8 mouse cellular contexts compared by ENCODE assay signal in genomic region chr5:138117199-138118015, GRCm38 (mm10). TPM values are rescaled to one million over a fixed set of nuclear protein-coding genes. Genes with fewer than 3 reads are reported as not detected.
DNase-seq lines count a peak whose midpoint lies in the region; ATAC-seq and TF ChIP-seq lines count a peak whose summit lies in the region.

No protein-coding gene starts in this region.

- H3K79me3 ChIP-seq in C2C12 (ENCODE audit: low read depth), result peaks cover 20% of the 10 kb centered on the region

- H3K4me1 ChIP-seq in cerebellum, adult 2 months (ENCODE audit: control insufficient read depth, insufficient read depth, low read length), result no peaks in the 10 kb centered on the region
- peaks cover 11% of the 10 kb centered on the region; the same call in 1 of the 2 replicates for H3K4me1 ChIP-seq in embryonic facial prominence, embryonic 14.5 days (ENCODE audit: control insufficient read depth, insufficient read depth, low read length)
- peaks cover 11% of the 10 kb centered on the region; the same call in 1 of the 2 replicates for H3K4me1 ChIP-seq in intestine, embryonic 16.5 days (ENCODE audit: control insufficient read depth, insufficient read depth, low read length)
- H3K4me1 ChIP-seq in neural tube, embryonic 13.5 days (replicated peaks), result peaks cover 27% of the 10 kb centered on the region

- WGBS in cerebellum, adult 2 months, result 3% methylated on average over 16 of the region's 16 CpGs
- 4% methylated on average over 16 of the region's 16 CpGs for WGBS in embryonic facial prominence, embryonic 14.5 days
- WGBS in intestine, embryonic 16.5 days, result 6% methylated on average over 16 of the region's 16 CpGs
- WGBS in neural tube, embryonic 13.5 days, result 11% methylated on average over 16 of the region's 16 CpGs

- no peaks in the 10 kb centered on the region for H3K27me3 ChIP-seq in cerebellum, adult 2 months (ENCODE audit: control insufficient read depth, insufficient read depth, low read length)
- H3K27me3 ChIP-seq in C2C12 (ENCODE audit: control insufficient read depth, insufficient read depth, insufficient read length), result no peaks in the 10 kb centered on the region
- no peaks in the 10 kb centered on the region for H3K27me3 ChIP-seq in embryonic facial prominence, embryonic 14.5 days (replicated peaks; ENCODE audit: control insufficient read depth, insufficient read depth, low read length)
- no peaks in the 10 kb centered on the region for H3K27me3 ChIP-seq in intestine, embryonic 16.5 days (replicated peaks; ENCODE audit: control insufficient read depth, insufficient read depth, low read length)
- no peaks in the 10 kb centered on the region for H3K27me3 ChIP-seq in neural tube, embryonic 13.5 days

- H3K9me3 ChIP-seq in embryonic facial prominence, embryonic 14.5 days (ENCODE audit: control insufficient read depth, low read length), result no peaks in the 10 kb centered on the region
- no peaks in the 10 kb centered on the region for H3K9me3 ChIP-seq in intestine, embryonic 16.5 days (ENCODE audit: control insufficient read depth, low read length)
- no peaks in the 10 kb centered on the region for H3K9me3 ChIP-seq in neural tube, embryonic 13.5 days

- no peaks in the 10 kb centered on the region for H3K36me3 ChIP-seq in C2C12 (ENCODE audit: control insufficient read depth, insufficient read depth)
- peaks cover 13% of the 10 kb centered on the region; the same call in 1 of the 2 replicates for H3K36me3 ChIP-seq in embryonic facial prominence, embryonic 14.5 days (ENCODE audit: control insufficient read depth, insufficient read depth, low read length)
- H3K36me3 ChIP-seq in intestine, embryonic 16.5 days (ENCODE audit: control insufficient read depth, insufficient read depth, low read length), result no peaks in the 10 kb centered on the region; the same call in 1 of the 2 replicates
- H3K36me3 ChIP-seq in neural tube, embryonic 13.5 days, result peaks cover 21% of the 10 kb centered on the region

- peak; percentile 32; the same call in 1 of the 2 replicates for ATAC-seq in embryonic facial prominence, embryonic 14.5 days (ENCODE audit: low read depth)
- peak; percentile 50 for ATAC-seq in intestine, embryonic 16.5 days
- ATAC-seq in neural tube, embryonic 13.5 days (ENCODE audit: low read depth), result peak; percentile 66

- no peak for TF ChIP-seq CTCF in cerebellum, adult 2 months (IDR thresholded peaks at IDR 0.05; ENCODE audit: borderline replicate concordance, insufficient read depth, low read depth, low read length)
- TF ChIP-seq CTCF in C2C12 (IDR thresholded peaks at IDR 0.05; ENCODE audit: control insufficient read depth, insufficient read depth, insufficient read length), result no peak

- TF ChIP-seq POLR2A in cerebellum, adult 2 months (IDR thresholded peaks at IDR 0.05; ENCODE audit: borderline replicate concordance, insufficient read depth, low read length), result no peak

- peak overlapping the region; percentile 45 for H3K27ac ChIP-seq in cerebellum, adult 2 months (ENCODE audit: insufficient read depth, low read length)
- peak overlapping the region; percentile 95 for H3K27ac ChIP-seq in embryonic facial prominence, embryonic 14.5 days (replicated peaks; ENCODE audit: low read depth, low read length)
- peak overlapping the region; percentile 88 for H3K27ac ChIP-seq in intestine, embryonic 16.5 days (ENCODE audit: low read length)
- peak overlapping the region; percentile 92 for H3K27ac ChIP-seq in neural tube, embryonic 13.5 days (replicated peaks)

- peak overlapping the region; percentile 72 for H3K9ac ChIP-seq in embryonic facial prominence, embryonic 14.5 days (ENCODE audit: low read depth, low read length)
- H3K9ac ChIP-seq in intestine, embryonic 16.5 days (ENCODE audit: low read depth, low read length), result peak overlapping the region; percentile 71
- peak overlapping the region; percentile 85 for H3K9ac ChIP-seq in neural tube, embryonic 13.5 days

- peak overlapping the region; percentile 70 for H3ac ChIP-seq in C2C12 (ENCODE audit: control insufficient read depth, insufficient read length, low read depth)

- peak overlapping the region; percentile 65 for H3K4me2 ChIP-seq in embryonic facial prominence, embryonic 14.5 days (ENCODE audit: low read depth, low read length)
- peak overlapping the region; percentile 58 for H3K4me2 ChIP-seq in intestine, embryonic 16.5 days (ENCODE audit: low read depth, low read length)
- peak overlapping the region; percentile 71 for H3K4me2 ChIP-seq in neural tube, embryonic 13.5 days

- H3K4me3 ChIP-seq in cerebellum, adult 2 months (replicated peaks; ENCODE audit: insufficient read depth, low read depth, low read length), result peak overlapping the region; percentile 97
- H3K4me3 ChIP-seq in C2C12 (ENCODE audit: insufficient read depth, poor library complexity, severe bottlenecking), result peak overlapping the region; percentile 48
- H3K4me3 ChIP-seq in embryonic facial prominence, embryonic 14.5 days (ENCODE audit: low read depth, low read length), result peak overlapping the region; percentile 50
- H3K4me3 ChIP-seq in intestine, embryonic 16.5 days (ENCODE audit: low read length), result peak overlapping the region; percentile 59
- H3K4me3 ChIP-seq in neural tube, embryonic 13.5 days, result peak overlapping the region; percentile 66

- peaks cover 32% of the 10 kb centered on the region for H3K79me2 ChIP-seq in C2C12 (ENCODE audit: control insufficient read depth, insufficient read depth)

- no peak for DNase-seq in cerebellum, adult 2 months
- no peak for DNase-seq in cerebellum, adult 11 months
- no peak for DNase-seq in embryonic facial prominence, embryonic 14.5 days (ENCODE audit: low spot score)
- DNase-seq in thymus, postnatal 10 days (ENCODE audit: low spot score in 2 of 2), result no peak
- DNase-seq in yolk sac, embryonic 10.5 days (ENCODE audit: low spot score), result no peak

TF ChIP-seq in C2C12, 6 proteins besides CTCF, POLR2A, EP300 and RAD21:
- TF ChIP-seq USF1 (IDR thresholded peaks at IDR 0.05; ENCODE audit: low read depth) (no peak), CEBPB (IDR thresholded peaks at IDR 0.05; ENCODE audit: low read depth) (no peak), MYOD1 (IDR thresholded peaks at IDR 0.05; ENCODE audit: control insufficient read depth, insufficient read length, low read depth) (no peak), FOSL1 (IDR thresholded peaks at IDR 0.05; ENCODE audit: insufficient read depth, low read length, poor library complexity, severe bottlenecking) (no peak), MYOG (IDR thresholded peaks at IDR 0.05; ENCODE audit: control insufficient read depth, extremely low read depth, insufficient read length) (no peak), MAX (IDR thresholded peaks at IDR 0.05) (no peak)

RNA-seq across cellular contexts. Expression of gene Zscan21, which starts 0.7 kb away (rescaled TPM):
- polyA plus RNA-seq in cerebellum, adult 2 months (2012; rRNA removed), result 19.0 and 19.2 TPM in 2 replicates
- 8.5 TPM for polyA plus RNA-seq in C2C12 (2012; fragmentation: generic; extraction: Trizol)
- 52.8 and 63.5 TPM in 2 replicates for polyA plus RNA-seq in embryonic facial prominence, embryonic 14.5 days (2014; fragmentation: Nextera tagmentation; extraction: Ambion mirVana)
- 40.8 and 44.2 TPM in 2 replicates for polyA plus RNA-seq in intestine, embryonic 16.5 days (2015; fragmentation: Nextera tagmentation; extraction: Ambion mirVana)
- 96.3 and 98.2 TPM in 2 replicates for polyA plus RNA-seq in neural tube, embryonic 13.5 days (2015; fragmentation: Nextera tagmentation; extraction: Ambion mirVana)

RNA-seq across cellular contexts. Expression of gene Zkscan1, which starts 32.5 kb away (rescaled TPM):
- 16.8 and 17.4 TPM in 2 replicates for polyA plus RNA-seq in cerebellum, adult 2 months (2012; rRNA removed)
- polyA plus RNA-seq in C2C12 (2012; fragmentation: generic; extraction: Trizol), result 3.7 TPM
- polyA plus RNA-seq in embryonic facial prominence, embryonic 14.5 days (2014; fragmentation: Nextera tagmentation; extraction: Ambion mirVana), result 23.5 and 25.8 TPM in 2 replicates
- polyA plus RNA-seq in intestine, embryonic 16.5 days (2015; fragmentation: Nextera tagmentation; extraction: Ambion mirVana), result 11.1 and 12.3 TPM in 2 replicates
- polyA plus RNA-seq in neural tube, embryonic 13.5 days (2015; fragmentation: Nextera tagmentation; extraction: Ambion mirVana), result 26.1 and 26.5 TPM in 2 replicates

RNA-seq across cellular contexts. Expression of gene Zfp113, which starts 38.1 kb away (rescaled TPM):
- polyA plus RNA-seq in cerebellum, adult 2 months (2012; rRNA removed), result 3.8 and 4.2 TPM in 2 replicates
- polyA plus RNA-seq in C2C12 (2012; fragmentation: generic; extraction: Trizol), result 1.9 TPM
- polyA plus RNA-seq in embryonic facial prominence, embryonic 14.5 days (2014; fragmentation: Nextera tagmentation; extraction: Ambion mirVana), result 11.6 and 13.4 TPM in 2 replicates
- polyA plus RNA-seq in intestine, embryonic 16.5 days (2015; fragmentation: Nextera tagmentation; extraction: Ambion mirVana), result 11.7 and 11.8 TPM in 2 replicates
- 27.8 and 32.2 TPM in 2 replicates for polyA plus RNA-seq in neural tube, embryonic 13.5 days (2015; fragmentation: Nextera tagmentation; extraction: Ambion mirVana)

RNA-seq across cellular contexts. Expression of gene Cops6, which starts 43.5 kb away (rescaled TPM):
- 147 and 158 TPM in 2 replicates for polyA plus RNA-seq in cerebellum, adult 2 months (2012; rRNA removed)
- polyA plus RNA-seq in C2C12 (2012; fragmentation: generic; extraction: Trizol), result 182 TPM
- 233 and 264 TPM in 2 replicates for polyA plus RNA-seq in embryonic facial prominence, embryonic 14.5 days (2014; fragmentation: Nextera tagmentation; extraction: Ambion mirVana)
- 282 and 303 TPM in 2 replicates for polyA plus RNA-seq in intestine, embryonic 16.5 days (2015; fragmentation: Nextera tagmentation; extraction: Ambion mirVana)
- polyA plus RNA-seq in neural tube, embryonic 13.5 days (2015; fragmentation: Nextera tagmentation; extraction: Ambion mirVana), result 307 and 311 TPM in 2 replicates

RNA-seq across cellular contexts. Expression of gene Ap4m1, which starts 54.4 kb away (rescaled TPM):
- polyA plus RNA-seq in cerebellum, adult 2 months (2012; rRNA removed), result 25.8 and 28.3 TPM in 2 replicates
- 11.2 TPM for polyA plus RNA-seq in C2C12 (2012; fragmentation: generic; extraction: Trizol)
- polyA plus RNA-seq in embryonic facial prominence, embryonic 14.5 days (2014; fragmentation: Nextera tagmentation; extraction: Ambion mirVana), result 17.5 and 18.9 TPM in 2 replicates
- polyA plus RNA-seq in intestine, embryonic 16.5 days (2015; fragmentation: Nextera tagmentation; extraction: Ambion mirVana), result 16.7 and 17.1 TPM in 2 replicates
- 21.6 and 23.5 TPM in 2 replicates for polyA plus RNA-seq in neural tube, embryonic 13.5 days (2015; fragmentation: Nextera tagmentation; extraction: Ambion mirVana)

Comparison
In these comparisons a context has a peak if more than half of its experiments do, and no peak if none do; other contexts are left out.
1. H3K27ac ChIP-seq: peak in every context shown above with its lines; median percentile 95 in embryonic facial prominence, embryonic 14.5 days; 92 in neural tube, embryonic 13.5 days; 88 in intestine, embryonic 16.5 days; 45 in cerebellum, adult 2 months.